Comparison of ENCODE assay signal across 9 mouse cellular contexts in the genomic region with DNA sequence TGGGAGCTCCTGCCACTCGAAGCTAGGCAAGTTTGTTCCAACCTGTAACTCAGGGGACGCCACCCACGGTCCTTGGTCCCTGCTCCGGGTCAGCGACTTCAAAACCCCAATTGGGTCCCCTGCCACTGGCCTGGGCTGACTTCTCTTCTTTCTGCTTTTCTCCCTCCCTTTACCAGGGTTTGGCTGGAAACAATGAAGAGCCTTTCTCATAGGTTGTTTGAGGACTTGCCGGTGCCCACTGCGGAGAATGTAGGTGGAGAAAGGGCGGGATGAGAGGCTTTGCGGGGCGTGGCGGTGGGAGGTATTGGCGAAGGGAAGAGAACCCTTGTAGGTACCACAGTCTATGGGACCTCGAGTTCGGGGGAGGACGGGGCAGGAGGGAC. TPM values are rescaled to one million over a fixed set of nuclear protein-coding genes. Genes with fewer than 3 reads are reported as not detected.
DNase-seq lines count a peak whose midpoint lies in the region; ATAC-seq and TF ChIP-seq lines count a peak whose summit lies in the region.
"Had no signal": no experiment of that assay in that cellular context is flagged by ENCODE, and none has a peak within 500 bp of the region (broad histone marks: within the 10 kb centered on the region; RNA-seq: fewer than 3 reads in every experiment).

A gene (minus strand): TSS at position 194 of the 383 bp plus-strand sequence.

- H3K36me3 ChIP-seq in megakaryocyte, embryonic 14.5 days (replicated peaks; ENCODE audit: low read length), result no peaks in the 10 kb centered on the region
- H3K36me3 ChIP-seq in hindbrain, embryonic 13.5 days, result no peaks in the 10 kb centered on the region
- H3K36me3 ChIP-seq in midbrain, embryonic 13.5 days, result no peaks in the 10 kb centered on the region

- TF ChIP-seq POLR2A in cortical plate, adult 2 months (IDR thresholded peaks at IDR 0.05; ENCODE audit: extremely low read depth, insufficient read depth, low read length), result no peak

- under 1% methylated on average over 15 of the region's 15 CpGs for WGBS in hindbrain, embryonic 13.5 days
- whole genome bisulfite sequencing in midbrain, embryonic 13.5 days, result under 1% methylated on average over 15 of the region's 15 CpGs

- ATAC-seq in megakaryocyte, adult 5-6 weeks (ENCODE audit: poor library complexity, severe bottlenecking), result no peak
- ATAC-seq in hindbrain, embryonic 13.5 days (ENCODE audit: low FRiP score), result peak; percentile 68
- peak; percentile 74 for ATAC-seq in midbrain, embryonic 13.5 days

- H3K4me2 ChIP-seq in hindbrain, embryonic 13.5 days, result peak within 1 kb of the TSS; percentile 97
- H3K4me2 ChIP-seq in midbrain, embryonic 13.5 days (replicated peaks), result peak within 1 kb of the TSS; percentile 98

- H3K4me3 ChIP-seq in megakaryocyte, embryonic 14.5 days (replicated peaks), result peak within 1 kb of the TSS; percentile 86
- peak within 1 kb of the TSS; percentile 98 for H3K4me3 ChIP-seq in cortical plate, adult 2 months (ENCODE audit: insufficient read depth, low read length)
- peak within 1 kb of the TSS; percentile 64 for H3K4me3 ChIP-seq in hindbrain, embryonic 13.5 days
- H3K4me3 ChIP-seq in midbrain, embryonic 13.5 days (replicated peaks), result peak within 1 kb of the TSS; percentile 61

- peaks cover 26% of the 10 kb centered on the region for H3K27me3 ChIP-seq in megakaryocyte, embryonic 14.5 days (replicated peaks)
- H3K27me3 ChIP-seq in hindbrain, embryonic 13.5 days, result peaks cover 36% of the 10 kb centered on the region
- peaks cover 31% of the 10 kb centered on the region for H3K27me3 ChIP-seq in midbrain, embryonic 13.5 days

- no peaks in the 10 kb centered on the region; the same call in 1 of the 2 replicates for H3K9me3 ChIP-seq in megakaryocyte, embryonic 14.5 days
- H3K9me3 ChIP-seq in hindbrain, embryonic 13.5 days, result no peaks in the 10 kb centered on the region
- no peaks in the 10 kb centered on the region for H3K9me3 ChIP-seq in midbrain, embryonic 13.5 days

- peak within 1 kb of the TSS; percentile 58 for H3K27ac ChIP-seq in cortical plate, adult 2 months (ENCODE audit: insufficient read depth, low read length)
- no peak within 1 kb of the TSS for H3K27ac ChIP-seq in hindbrain, embryonic 13.5 days
- H3K27ac ChIP-seq in midbrain, embryonic 13.5 days, result no peak within 1 kb of the TSS

- TF ChIP-seq CTCF in cortical plate, adult 2 months (IDR thresholded peaks at IDR 0.05; ENCODE audit: extremely low read depth, insufficient read depth, low read length), result no peak

- peaks cover 11% of the 10 kb centered on the region for H3K4me1 ChIP-seq in megakaryocyte, embryonic 14.5 days
- H3K4me1 ChIP-seq in cortical plate, adult 2 months (ENCODE audit: control insufficient read depth, insufficient read depth, low read length), result peaks cover 4% of the 10 kb centered on the region; the same call in 1 of the 2 replicates
- H3K4me1 ChIP-seq in hindbrain, embryonic 13.5 days (replicated peaks), result peaks cover 18% of the 10 kb centered on the region
- peaks cover 16% of the 10 kb centered on the region for H3K4me1 ChIP-seq in midbrain, embryonic 13.5 days (replicated peaks)

- DNase-seq in left cerebral cortex, adult 8-10 months (ENCODE audit: low spot score in 2 of 2), result no peak
- no peak for DNase-seq in adipocyte (ENCODE audit: low spot score)
- no peak for DNase-seq in urinary bladder, postnatal 10 days (ENCODE audit: low spot score)

- H3K9ac ChIP-seq in hindbrain, embryonic 13.5 days, result peak within 1 kb of the TSS; percentile 73
- peak within 1 kb of the TSS; percentile 57 for H3K9ac ChIP-seq in midbrain, embryonic 13.5 days (replicated peaks)

RNA-seq across cellular contexts. Expression of the gene that starts here (rescaled TPM):
- not detected in 2 replicates for polyA plus RNA-seq in megakaryocyte, embryonic 14.5 days (2012; ENCODE audit: insufficient read depth, low replicate concordance)
- total RNA-seq in megakaryocyte, adult 5-6 weeks (2015), result not detected in 2 replicates
- total RNA-seq in megakaryocyte, adult 5-6 weeks (2017), result not detected in 2 replicates
- polyA plus RNA-seq in cortical plate, adult 2 months (2012; rRNA removed), result 55.4 and 56.4 TPM in 2 replicates
- 11.1 and 14.2 TPM in 2 replicates for polyA plus RNA-seq in hindbrain, embryonic 13.5 days (2015; fragmentation: Nextera tagmentation; extraction: Ambion mirVana)
- 100 to 1,000 TPM in 3 of 4 experiments, 10 to 100 TPM in 1; 96.0 to 117 (median 108) TPM for total RNA-seq in left cerebral cortex, adult 8-10 months (2022)
- polyA plus RNA-seq in midbrain, embryonic 13.5 days (2015; fragmentation: Nextera tagmentation; extraction: Ambion mirVana), result 7.9 and 10.0 TPM in 2 replicates
- total RNA-seq: neutrophil, adult 5-6 weeks had no signal

Comparison
In these comparisons a context has a peak if more than half of its experiments do, and no peak if none do; other contexts are left out.
1. RNA of the gene that starts here (total RNA-seq): 96.0 to 117 TPM in left cerebral cortex, adult 8-10 months; not detected in megakaryocyte, adult 5-6 weeks; every median in the first group is over 10 times any median in the second.
2. Peak in every context shown above with its lines, with median percentiles within 50 percentile points of each other: H3K4me3 ChIP-seq.